Mouse (Mus musculus) granulocyte monocyte progenitor cell, adult 5-6 weeks (primary cell): ENCODE measurements at regions not wholly inside any gene's neighbourhood (a gene's known extent, or its start where the extent isn't known, plus 50 kb on each side); places are given as distances from the start of the nearest gene placed in this dataset.
A peak's percentile ranks its signal among the peaks of the same experiment; 100 is the strongest.

Source experiments
- ATAC-seq: replicated peaks from 2 replicates; pipeline ENCODE4 v1.8.0; 2016; ENCODE audit warnings: mild to moderate bottlenecking, moderate TSS enrichment, inconsistent platforms; ENCODE audit not compliant: poor library complexity, severe bottlenecking

GRCm38 (mm10) chr10:98744246-98744645 lies 170.0 kb upstream of the Atp2b1 start:
- peak; percentile 96 for ATAC-seq

- no peak for ATAC-seq
These were observed 169.5 kb upstream of the Atp2b1 start for GRCm38 (mm10) chr10:98744662-98745061.

- no peak for ATAC-seq
These were observed 168.8 kb upstream of the Atp2b1 start for GRCm38 (mm10) chr10:98745409-98745808.

GRCm38 (mm10) chr10:98745861-98746260 lies 168.3 kb upstream of the Atp2b1 start:
- ATAC-seq = no peak

- no peak for ATAC-seq
These were observed 165.2 kb upstream of the Atp2b1 start for GRCm38 (mm10) chr10:98748856-98749583.

- no peak for ATAC-seq
These were observed 164.6 kb upstream of the Atp2b1 start for GRCm38 (mm10) chr10:98749584-98749947.

GRCm38 (mm10) chr10:98751376-98752058 lies 162.7 kb upstream of the Atp2b1 start:
- no peak for ATAC-seq

GRCm38 (mm10) chr10:98761080-98761479 lies 153.1 kb upstream of the Atp2b1 start:
- ATAC-seq = no peak

GRCm38 (mm10) chr10:98765786-98766419 lies 148.3 kb upstream of the Atp2b1 start:
- no peak for ATAC-seq

- no peak for ATAC-seq
These were observed 134.4 kb upstream of the Atp2b1 start for GRCm38 (mm10) chr10:98779783-98780182.

- peak; percentile 43 for ATAC-seq
These were observed 133.3 kb upstream of the Atp2b1 start for GRCm38 (mm10) chr10:98780938-98781337.

GRCm38 (mm10) chr10:98781888-98782351 lies 132.3 kb upstream of the Atp2b1 start:
- peak; percentile 76 for ATAC-seq

GRCm38 (mm10) chr10:98785411-98785810 lies 128.8 kb upstream of the Atp2b1 start:
- no peak for ATAC-seq

- ATAC-seq = no peak
These were observed 128.1 kb upstream of the Atp2b1 start for GRCm38 (mm10) chr10:98786089-98786488.

- no peak for ATAC-seq
These were observed 124.4 kb upstream of the Atp2b1 start for GRCm38 (mm10) chr10:98789763-98790162.

GRCm38 (mm10) chr10:98790456-98790855 lies 123.8 kb upstream of the Atp2b1 start:
- peak; percentile 57 for ATAC-seq

GRCm38 (mm10) chr10:98792019-98792741 lies 122.0 kb upstream of the Atp2b1 start:
- ATAC-seq = peak; percentile 86

GRCm38 (mm10) chr10:98793926-98794536 lies 120.2 kb upstream of the Atp2b1 start:
- no peak for ATAC-seq

GRCm38 (mm10) chr10:98796016-98796415 lies 118.2 kb upstream of the Atp2b1 start:
- ATAC-seq = no peak
